Mouse (Mus musculus) cerebellum, adult (tissue): Measurements from ENCODE around the gene Mdfi.

Experiments used
- ATAC-seq: cut with Nextera tagmentation; 2 replicates; pipeline ENCODE4 v1.9.2; 2017; ENCODE audit warnings: mild to moderate bottlenecking, moderate library complexity, mixed read lengths; ENCODE audit not compliant: insufficient number of reproducible peaks, low FRiP score, low TSS enrichment

The Mdfi gene

GRCm38 (mm10) chr17:47768707-47769276 lies 65.7 kb downstream of the Mdfi start:
- no peak for ATAC-seq

GRCm38 (mm10) chr17:47767456-47768141 lies 66.9 kb downstream of the Mdfi start:
- ATAC-seq: no peak

- no peak for ATAC-seq
These were observed 67.4 kb downstream of the Mdfi start for GRCm38 (mm10) chr17:47767081-47767455.

GRCm38 (mm10) chr17:47766407-47767043 lies 68.0 kb downstream of the Mdfi start:
- ATAC-seq: no peak

GRCm38 (mm10) chr17:47765986-47766385 lies 68.5 kb downstream of the Mdfi start:
- no peak for ATAC-seq
